Mouse (Mus musculus): ENCODE results near the gene Dlgap1.

Gene Dlgap1

DNA sequence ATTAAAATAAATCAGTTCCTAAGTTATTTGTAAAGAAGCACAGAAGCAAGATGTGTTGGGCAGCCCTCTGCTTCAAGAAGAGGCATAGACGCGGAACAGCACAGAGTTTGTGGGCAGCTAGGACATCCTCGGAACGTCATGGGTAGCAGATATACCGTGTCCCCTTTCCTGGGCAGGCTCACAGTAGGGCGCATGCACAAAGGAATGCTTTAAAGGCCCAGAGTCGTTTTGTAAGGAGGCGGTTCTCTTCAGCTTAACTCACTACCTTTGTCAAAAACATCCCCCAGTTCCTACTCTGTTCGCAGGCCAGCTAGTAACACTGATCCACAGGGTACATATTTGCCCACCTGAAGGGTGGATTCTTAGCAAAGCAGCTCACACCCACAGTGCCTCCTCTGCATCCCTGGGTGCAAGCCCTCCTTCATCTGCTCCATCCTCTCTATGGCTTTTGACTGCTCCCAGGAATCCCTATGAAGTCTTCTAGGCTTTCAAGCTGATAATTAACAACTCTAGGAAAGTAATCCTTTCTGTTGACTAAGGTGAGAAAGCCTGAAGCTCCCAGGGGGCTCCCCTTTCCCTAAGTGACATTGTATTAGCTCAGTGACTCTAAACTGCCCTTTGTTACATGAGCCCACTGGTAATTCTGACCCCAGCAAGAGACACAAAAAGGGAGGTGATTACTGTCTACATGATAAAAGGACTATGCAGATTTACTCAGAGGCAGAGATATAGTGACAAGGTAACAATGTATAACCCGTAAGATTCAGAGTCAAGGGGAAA, 803.4 kb downstream of the Dlgap1 start:
- DNase-seq, result no peak

DNA sequence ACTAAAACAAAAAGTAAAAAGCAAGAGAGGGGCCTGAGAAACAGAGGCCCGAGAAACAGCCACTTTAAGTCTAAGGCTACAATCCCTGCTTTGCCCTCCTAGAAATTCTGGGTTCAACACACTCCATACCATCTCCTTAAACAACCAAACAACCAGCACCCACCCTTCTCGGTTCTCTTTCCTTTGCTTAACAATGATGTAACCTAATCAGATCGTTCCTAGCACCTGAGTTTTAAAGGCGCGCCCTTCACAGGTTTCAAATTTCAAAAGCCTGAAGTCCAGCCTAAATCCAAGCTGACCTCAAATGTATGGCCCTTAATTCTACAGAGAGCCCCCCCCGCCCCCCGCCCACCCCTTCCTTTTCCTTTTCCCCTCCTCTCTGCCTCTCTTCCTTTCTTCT, 810.9 kb downstream of the Dlgap1 start:
- no peak for DNase-seq

DNA sequence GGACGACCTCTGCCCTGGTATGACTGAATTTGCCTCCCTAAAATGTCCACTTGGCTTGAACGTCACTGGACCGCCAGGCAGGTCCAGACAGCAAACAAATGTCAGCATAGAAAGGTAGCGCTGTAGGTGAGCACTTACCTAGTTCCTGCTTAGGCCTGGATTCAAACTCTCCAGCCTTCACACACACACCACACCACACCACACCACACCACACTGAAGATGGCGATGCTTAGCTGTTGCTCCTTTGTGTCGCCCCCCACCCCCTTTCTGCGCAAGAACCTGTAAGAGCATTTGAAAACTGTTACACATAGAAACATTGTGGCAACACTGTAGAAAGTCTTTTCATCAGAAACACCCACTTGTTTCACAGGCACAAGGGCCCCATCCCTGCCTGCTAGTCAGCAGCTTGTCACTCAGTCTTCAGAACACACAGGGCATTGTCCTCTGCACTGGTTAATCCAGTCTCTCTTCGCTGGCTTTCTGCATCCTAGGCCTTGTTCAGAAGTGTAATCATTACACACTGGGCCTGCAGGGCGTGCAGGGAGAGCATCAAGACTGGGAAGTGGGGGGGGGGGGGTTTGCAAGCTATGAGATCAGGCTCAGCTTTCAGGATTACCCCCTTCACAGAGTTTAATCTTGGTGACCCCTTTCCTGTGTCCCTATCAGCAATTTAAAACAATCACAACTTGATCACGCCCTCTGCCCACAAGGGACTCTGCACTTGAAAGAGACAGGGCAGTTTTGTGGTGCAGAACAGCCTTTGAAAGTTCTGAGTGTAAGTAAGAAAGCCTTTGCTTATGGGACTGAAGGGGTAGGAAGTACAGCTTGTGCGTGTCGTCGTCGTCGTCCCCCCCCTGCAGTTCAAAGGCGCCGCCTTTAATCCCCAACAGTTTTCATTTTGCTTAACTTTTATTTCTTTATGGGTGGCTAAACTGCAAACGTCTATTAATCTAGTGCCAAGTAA, 812.1 kb downstream of the Dlgap1 start:
- DNase-seq, result no peak

DNA sequence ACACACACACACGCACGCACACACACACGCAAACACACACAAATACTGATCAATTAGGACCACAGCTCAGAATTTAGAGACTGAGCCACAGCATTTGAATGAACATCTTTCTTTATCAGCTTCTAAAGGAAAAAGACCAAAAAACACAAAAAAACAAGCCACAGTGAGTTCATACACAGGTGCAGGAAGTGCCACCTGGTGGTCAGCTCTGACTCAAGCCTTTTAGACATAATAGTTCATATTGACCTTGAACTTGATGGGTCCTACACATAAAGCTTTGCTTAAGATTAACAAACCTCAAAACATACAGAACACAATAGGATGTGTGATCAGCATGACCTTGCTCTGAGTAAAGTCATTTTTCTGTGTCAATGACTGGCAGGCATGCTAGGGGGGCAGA, 814.4 kb downstream of the Dlgap1 start:
- DNase-seq, result no peak

DNA sequence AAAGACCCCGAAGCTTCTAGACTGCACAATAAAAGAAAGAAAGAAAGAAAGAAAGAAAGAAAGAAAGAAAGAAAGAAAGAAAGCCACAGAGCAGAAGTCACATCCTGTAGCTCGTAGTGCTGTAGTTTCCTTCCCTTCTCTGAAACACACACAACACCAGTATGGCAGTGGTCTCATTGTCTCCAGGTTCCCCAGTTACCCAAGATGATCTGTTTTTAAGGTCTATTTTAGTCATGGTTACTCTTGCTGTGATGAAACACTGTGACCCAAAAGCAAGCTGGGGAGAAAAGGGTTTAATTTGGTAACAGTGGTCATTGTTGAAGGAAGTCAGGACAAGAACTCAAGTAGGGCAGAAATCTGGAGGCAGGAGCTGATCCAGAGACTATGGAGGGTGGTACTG, 818.5 kb downstream of the Dlgap1 start:
- DNase-seq, result no peak

DNA sequence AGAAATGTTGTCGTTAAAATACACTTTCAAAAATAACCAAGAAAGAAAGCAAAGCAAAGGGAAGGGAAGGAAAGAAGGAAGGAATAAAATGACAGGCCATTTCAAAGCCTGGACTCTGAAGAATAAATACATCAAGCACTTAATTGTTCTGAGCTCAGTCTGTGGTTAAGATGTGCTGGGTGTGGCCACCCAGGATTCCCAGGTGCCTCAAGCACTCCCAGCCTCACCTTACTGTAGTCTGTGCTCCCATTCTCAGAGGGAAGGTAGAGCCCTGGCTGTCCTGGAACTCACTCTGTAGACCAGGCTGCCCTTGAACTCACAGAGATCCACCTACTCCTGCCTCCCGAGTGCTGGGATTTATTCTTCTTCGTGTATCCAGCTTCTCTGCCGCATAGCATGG, 821.9 kb downstream of the Dlgap1 start:
- no peak for DNase-seq

DNA sequence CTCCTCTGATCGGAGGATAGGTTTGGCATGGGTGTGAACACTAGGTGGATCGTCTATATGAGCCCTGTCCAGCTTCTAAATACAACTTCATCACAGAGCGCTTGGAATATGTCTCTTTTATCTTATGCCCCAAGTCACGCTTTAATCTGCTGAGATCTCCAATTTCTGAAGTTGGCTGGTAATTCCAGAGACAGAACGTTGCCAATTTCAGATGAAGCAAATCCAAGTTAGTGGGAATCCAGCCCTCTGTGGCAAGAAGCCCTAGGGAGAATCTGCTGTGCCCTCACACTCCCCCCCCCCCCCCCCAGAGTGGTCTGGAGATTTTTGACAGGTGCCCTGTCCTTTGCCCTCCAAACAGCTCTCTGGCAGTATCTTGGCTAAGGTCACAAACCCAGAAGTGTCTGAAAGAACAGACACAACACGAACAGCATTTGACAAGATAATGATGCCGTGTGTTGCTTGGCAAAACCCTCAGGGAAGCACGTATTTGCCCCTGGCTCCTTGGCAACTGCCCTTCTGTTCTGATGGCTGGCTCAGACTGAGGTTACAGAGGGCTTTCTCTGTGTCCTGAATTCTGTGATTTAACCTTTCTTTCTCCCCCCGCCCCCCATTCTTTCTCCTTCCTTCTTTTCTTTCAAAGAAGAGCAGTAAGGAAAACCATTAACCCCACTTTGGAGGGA, 822.9 kb downstream of the Dlgap1 start:
- DNase-seq, result no peak

DNA sequence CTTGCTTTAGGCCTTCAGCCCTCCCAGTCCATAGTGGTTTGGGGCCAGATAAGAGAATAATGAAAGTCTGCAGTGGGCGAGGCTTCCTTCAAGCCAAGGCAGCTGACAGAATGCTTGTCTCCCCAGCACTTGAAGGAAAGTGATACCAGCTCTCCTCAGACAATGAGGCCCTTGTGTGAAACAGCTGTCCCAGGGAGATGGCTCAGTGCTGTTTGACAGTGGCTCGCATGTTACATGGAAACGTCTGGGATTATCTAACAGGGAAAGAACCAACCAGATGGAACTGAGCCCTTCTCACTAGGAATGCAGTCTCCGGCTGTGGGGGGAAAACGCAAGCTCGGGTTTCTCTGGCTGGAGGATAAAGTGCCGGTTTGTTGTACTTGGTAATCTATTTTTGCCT, 825.4 kb downstream of the Dlgap1 start:
- DNase-seq, result no peak

DNA sequence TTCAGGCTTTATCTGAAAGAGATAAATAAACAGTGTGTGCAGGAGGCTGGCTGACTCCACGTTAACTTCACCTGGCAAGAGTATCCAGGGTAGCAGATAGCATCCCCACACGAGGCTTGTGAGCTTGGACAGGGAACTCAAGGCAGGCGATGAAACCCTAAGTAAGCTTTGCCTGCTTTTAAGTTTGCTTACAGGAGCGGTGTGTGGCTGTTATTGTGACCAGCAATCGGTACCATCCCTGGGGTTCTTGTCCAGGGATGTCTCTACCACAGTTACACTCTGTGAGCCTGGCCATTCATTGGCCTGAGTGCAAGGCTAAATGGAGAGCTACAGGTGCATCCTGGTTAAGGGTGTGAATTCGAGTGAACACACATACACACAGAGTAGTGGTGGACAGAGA, 825.8 kb downstream of the Dlgap1 start:
- DNase-seq, result no peak

DNA sequence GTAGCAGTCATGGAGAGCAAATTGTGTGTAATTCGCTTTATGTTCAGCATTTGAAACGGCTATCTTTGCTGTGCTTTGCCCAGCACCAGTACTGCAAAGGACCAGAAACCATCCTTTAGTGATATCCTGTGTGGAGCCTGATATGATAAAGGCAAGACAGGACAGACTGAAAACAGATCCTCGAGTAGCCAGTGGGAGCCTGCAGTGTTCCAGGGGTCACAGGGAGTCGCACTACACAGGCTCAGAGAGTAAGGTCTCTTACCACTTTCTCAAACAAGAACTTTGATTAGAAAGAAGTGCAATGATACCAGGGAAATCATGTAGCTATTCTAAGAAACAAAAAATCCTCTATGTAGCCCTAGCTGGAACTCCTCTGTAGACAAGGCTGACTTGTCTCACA, 826.3 kb downstream of the Dlgap1 start:
- no peak for DNase-seq

DNA sequence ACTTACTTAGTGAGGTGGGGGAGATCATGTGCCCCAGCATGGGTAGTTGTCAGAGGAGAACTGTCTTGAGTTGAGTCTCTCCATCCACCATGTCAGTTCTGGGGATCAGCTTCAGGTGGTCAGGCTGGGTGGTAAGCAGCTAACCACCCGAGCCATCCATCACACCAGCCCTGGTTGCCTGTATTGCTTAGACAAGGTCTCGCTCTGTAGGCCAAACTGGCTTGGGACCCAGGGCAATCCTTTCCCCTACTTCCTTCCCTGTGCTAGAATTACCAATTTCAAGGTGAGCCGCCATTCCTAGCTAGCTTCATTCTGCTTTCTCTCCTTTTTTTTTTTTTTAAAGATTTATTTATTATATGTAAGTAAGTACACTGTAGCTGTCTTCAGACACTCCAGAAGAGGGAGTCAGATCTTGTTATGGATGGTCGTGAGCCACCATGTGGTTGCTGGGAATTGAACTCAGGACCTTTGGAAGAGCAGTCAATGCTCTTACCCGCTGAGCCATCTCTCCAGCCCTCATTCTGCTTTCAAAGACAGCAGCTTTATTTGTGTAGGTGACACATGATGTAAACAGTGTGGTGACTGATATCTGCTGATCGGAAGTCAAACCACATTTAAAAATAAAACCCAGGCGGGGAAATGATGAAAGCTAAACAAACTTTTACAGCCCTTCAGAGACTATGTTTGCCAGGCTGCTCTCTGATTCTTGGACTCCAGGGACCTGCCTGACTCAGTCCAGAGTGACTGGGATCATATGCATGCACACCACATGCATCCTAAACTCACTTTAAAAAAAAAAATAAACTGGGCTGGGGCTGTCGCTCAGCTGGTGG, 828.3 kb downstream of the Dlgap1 start:
- DNase-seq, result no peak

DNA sequence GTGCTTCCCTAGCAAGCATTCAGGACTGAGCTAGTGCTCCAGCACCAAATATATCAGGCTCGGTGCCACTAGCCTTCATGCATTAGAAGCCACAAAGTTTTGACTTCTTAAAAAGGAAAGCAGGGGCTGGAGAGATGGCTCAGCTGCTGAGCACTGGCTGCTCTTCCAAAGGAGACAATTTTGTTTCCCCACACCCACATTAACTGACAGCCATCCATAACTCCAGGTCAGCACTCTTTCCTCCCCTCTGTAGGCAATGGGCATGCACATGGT, 828.8 kb downstream of the Dlgap1 start:
- no peak for DNase-seq

DNA sequence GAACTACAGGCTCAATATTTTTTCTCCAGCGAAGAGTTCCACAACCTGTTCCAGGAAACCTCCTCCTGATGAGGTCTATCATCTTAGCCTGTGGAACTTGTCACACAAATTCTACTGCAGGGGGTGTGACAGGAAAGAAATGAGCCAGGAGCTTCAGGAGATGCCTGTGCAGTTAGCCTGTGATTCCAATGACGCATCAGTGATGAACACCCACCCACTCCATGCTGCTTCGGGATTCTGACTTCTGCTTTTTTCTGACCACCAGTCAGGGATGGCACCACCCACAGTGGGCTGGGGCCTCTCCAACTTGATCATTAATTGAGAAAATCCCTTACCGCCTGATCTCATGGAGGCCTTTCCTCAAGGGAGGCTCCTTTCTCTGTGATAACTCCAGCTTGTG, 830.4 kb downstream of the Dlgap1 start:
- no peak for DNase-seq

DNA sequence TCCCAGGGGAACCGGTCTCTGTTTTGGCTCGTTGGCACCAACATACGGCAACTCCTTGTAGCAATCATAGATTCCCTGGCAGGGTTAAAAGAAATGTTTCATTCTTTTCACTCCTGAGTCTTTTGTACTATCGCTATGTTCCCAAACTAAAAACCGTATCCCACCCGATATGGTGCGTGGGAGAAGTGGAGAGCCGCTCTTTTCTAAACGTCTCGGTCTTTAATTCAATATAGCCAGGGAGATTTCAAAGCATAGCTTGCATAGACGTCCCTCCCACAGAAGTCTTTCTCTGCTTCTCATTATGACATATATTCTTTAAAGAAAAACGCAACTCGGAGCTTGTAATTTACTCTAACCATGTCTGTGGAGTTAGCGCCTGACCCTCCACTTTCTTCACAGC, 833.1 kb downstream of the Dlgap1 start:
- DNase-seq, result no peak

DNA sequence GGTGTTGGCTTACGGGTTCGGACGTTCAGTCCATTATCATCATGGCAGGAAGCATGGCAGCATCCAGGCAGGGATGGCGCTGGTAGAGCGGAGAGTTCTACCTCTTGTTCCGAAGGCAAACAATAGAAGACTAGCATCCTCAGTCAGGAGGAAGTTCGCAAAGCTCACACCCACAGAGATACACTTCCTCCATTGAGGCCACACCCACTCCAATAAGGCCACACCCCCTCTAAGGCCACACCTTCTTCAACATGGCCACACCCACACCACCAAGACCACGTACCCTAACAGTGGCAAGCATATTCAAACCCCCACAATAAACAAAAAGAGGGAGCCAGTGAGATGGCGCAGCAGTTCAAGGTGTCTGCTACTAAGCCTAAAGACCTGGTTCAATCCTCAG, 837.0 kb downstream of the Dlgap1 start:
- no peak for DNase-seq

DNA sequence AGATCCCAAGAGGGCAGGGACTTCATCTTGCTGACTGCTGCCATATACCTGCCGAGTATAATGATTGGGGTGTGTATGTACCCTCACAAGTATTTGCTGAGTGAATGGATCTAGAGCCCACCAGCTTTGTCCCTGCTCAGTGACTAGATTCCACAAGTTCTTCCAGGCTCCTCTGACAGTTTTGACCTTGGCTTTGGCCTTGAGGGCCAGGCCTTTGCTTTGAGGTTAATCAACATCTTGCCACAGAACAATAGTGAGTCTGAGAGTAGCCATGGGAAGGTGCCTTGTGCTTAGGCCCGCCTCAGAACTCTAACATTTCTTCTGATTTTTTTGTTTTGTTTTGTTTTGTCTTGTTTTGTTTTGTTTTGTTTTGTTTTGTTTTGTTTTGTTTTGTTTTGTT, 837.7 kb downstream of the Dlgap1 start:
- no peak for DNase-seq

DNA sequence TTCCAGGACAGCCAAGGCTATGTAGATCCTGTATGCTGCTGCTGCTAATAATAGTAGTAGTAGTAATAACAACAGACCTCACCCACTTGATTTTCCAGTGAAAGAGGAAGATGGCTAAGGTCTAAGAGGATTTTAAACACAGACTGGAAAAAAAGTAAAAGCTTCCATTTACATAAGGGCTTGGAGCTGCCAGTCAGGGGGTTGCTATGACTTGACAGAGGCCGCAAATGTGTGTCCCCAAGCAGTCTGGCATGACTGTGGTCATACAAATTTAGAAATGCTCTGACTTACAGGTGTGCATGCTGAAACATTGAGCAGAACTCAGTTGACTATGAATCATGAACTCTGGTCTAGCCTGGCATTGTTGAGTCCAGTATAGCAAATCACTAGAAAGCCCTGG, 839.0 kb downstream of the Dlgap1 start:
- no peak for DNase-seq

DNA sequence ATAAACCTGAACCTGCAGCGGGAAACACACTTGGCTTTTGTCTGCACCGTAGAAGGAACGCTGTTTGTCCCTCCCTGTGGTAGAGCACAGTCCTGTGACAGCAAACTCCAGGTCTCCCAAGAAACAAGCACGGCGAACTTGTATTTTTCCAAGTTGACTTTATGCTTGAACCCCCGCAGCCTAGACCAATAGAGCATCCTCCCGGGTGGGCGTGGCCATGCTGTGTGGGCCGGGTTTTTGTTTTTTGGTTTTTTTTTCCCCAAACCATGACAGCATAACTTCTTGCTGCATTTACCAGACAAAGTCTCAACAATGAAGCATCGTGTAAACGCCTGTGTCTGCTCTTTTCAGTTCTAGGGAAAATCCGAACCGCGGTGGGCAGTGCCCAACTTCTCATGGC, 840.0 kb downstream of the Dlgap1 start:
- DNase-seq, result no peak

DNA sequence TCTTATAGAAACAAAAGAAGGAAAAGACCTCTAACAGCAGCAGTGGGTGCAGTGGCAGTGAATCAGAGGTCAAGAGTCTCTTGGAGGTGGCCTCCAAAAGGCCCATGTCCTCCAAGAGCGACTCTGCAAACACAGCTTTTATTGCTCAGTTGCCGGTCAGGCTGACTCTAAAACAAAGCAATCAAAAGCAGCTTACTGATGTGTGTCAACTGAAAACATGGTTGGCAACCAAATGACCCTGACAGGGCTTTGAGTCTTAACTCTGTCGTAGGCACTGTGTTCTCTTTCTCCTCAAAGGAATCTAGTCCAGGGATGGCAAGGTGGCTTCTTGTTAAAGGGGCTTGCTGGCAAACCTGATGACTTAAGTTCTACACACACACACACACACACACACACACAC, 840.9 kb downstream of the Dlgap1 start:
- no peak for DNase-seq

DNA sequence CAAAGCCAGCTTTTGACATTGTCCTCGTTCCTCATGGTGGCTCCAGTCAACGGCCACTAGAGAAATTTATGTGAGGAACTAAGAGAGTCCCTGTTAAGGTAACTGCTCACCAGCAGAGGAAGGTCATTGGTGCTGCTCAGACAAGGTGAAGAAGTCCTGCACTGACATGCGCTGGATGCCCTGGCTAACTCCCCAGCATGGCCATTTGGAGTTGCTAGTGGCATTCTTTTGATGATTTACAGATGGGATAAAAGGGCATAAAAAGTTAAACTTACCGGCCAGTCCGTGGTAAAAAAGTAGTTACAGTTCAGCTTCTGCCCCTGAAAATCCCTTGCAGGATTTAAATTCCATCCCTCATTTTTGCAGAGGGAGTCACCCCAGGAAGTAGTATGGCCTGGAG, 841.9 kb downstream of the Dlgap1 start:
- no peak for DNase-seq

DNA sequence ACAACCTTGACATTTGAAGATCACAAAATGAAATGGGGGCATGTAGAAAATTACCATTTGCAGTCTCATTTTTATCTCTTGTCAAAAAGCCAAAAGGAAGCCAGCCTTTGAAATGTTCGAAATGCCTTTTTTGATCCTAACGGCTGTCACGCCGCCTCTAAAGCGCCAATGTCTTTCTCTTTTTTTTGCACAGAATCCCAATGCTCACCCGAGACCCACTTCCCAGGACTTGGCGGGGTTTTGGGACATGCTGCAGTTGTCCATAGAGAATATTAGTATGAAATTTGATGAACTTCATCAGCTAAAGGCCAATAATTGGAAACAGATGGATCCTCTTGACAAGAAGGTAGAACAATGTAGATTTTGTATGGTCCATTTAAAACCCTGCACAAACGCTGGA, 846.1 kb downstream of the Dlgap1 start:
- no peak for DNase-seq

DNA sequence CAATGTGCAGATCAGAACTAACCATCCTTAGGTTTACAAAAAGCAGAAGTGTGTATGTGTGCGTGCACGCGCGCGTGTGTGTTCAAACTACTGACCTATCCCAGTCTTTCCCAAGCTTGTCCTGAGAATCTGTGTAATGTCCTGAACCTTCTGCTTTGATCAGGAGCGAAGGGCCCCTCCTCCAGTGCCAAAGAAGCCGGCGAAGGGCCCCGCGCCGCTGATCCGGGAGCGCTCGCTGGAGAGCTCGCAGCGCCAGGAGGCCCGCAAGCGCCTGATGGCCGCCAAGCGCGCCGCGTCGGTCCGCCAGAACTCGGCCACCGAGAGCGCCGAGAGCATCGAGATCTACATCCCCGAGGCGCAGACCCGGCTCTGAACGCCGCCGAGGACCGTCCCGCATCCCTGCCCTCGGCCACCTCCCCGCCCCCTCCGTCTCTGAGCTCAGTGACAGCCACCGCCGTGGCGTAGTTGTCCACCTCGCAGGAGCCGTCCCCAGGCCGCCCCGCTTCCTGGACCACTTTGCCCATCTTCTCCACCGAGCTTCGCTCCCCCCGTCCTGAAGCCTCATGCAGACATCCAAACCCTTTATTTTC, 849.1 kb downstream of the Dlgap1 start:
- DNase-seq, result no peak

DNA sequence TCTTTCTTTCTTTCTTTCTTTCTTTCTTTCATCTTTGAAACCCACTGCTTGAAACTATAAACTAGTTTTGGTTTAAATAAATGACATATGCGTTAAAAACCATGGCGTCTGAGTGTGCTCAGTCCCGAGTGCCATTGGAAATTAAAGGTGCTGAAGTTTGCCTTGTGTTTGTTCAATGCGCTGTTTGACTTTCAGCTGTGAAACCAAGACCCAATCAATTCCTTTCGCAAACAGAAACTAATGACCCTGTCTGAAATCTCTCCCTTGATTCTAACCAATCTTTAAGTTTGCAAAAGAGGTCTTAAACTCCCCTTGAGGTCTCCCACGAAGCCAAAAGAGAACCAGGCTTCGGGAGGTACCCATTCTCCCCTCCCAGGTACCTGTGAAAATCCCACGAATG, 854.2 kb downstream of the Dlgap1 start:
- DNase-seq, result no peak

All from spleen, adult 18-20 months (tissue).